Mouse (Mus musculus) liver, embryonic 16.5 days (tissue): ENCODE measurements around the gene Zbtb20. TPM values are rescaled to one million over a fixed set of nuclear protein-coding genes. Genes with fewer than 3 reads are reported as not detected.

ENCODE experiments used
- ATAC-seq: fragments of 200-750 bp; cut with Nextera tagmentation; 2 replicates; pipeline ENCODE4 v1.8.0; 2017; ENCODE audit warnings: low read depth, mild to moderate bottlenecking, moderate number of reproducible peaks, moderate library complexity
- H3K27ac ChIP-seq: fragments of 300-500 bp; sonication (generic); 2 replicates; pipeline ENCODE4 v1.5.1; 2014; ENCODE audit warnings: mild to moderate bottlenecking, low read length
- H3K27me3 ChIP-seq: fragments of 300-500 bp; sonication (generic); 2 replicates; pipeline ENCODE4 v1.6.1; 2014; ENCODE audit warnings: low read depth, low read length, mixed read lengths; ENCODE audit not compliant: control insufficient read depth, insufficient read depth
- H3K36me3 ChIP-seq: fragments of 300-500 bp; sonication (generic); 2 replicates; pipeline ENCODE4 v1.6.1; 2014; ENCODE audit warnings: mild to moderate bottlenecking; ENCODE audit not compliant: control insufficient read depth, insufficient read depth
- H3K4me1 ChIP-seq: fragments of 300-500 bp; sonication (generic); 2 replicates; pipeline ENCODE4 v1.6.1; 2014; ENCODE audit warnings: low read depth, low read length, mixed read lengths; ENCODE audit not compliant: control insufficient read depth
- H3K4me2 ChIP-seq: fragments of 300-500 bp; sonication (generic); 2 replicates; pipeline ENCODE4 v1.6.1; 2014; ENCODE audit warnings: low read depth, low read length, mixed read lengths
- H3K4me3 ChIP-seq: fragments of 300-500 bp; sonication (generic); 2 replicates; pipeline ENCODE4 v1.5.1; 2014; ENCODE audit warnings: low read depth, mild to moderate bottlenecking, low read length
- H3K9ac ChIP-seq: fragments of 300-500 bp; sonication (generic); 2 replicates; pipeline ENCODE4 v1.6.1; 2014; ENCODE audit warnings: low read depth, low read length
- H3K9me3 ChIP-seq: fragments of 300-500 bp; sonication (generic); replicated peaks from 2 replicates; pipeline ENCODE4 v1.6.1; 2016; ENCODE audit warnings: low read length; ENCODE audit not compliant: control insufficient read depth
- WGBS: fragments of 180-500 bp; shearing (Covaris S2); extraction: QIAGEN DNeasy Blood & Tissue Kit; methylation state at CpG from one replicate; pipeline ENCODE4 v1.1.7; 2014; ENCODE audit not compliant: insufficient replicate concordance; 5-methylcytosine and 5-hydroxymethylcytosine counted together
- polyA plus RNA-seq: library from polyadenylated mRNA; unstranded; fragments of >200 nt; fragmentation: Nextera tagmentation; extraction: Ambion mirVana; gene quantifications from 2 replicates; pipeline ENCODE4 v1.2.1, GENCODE M21; 2015

The Zbtb20 gene
- polyA plus RNA-seq, 1 experiment from 2014 or later = 5.7 TPM

DNA sequence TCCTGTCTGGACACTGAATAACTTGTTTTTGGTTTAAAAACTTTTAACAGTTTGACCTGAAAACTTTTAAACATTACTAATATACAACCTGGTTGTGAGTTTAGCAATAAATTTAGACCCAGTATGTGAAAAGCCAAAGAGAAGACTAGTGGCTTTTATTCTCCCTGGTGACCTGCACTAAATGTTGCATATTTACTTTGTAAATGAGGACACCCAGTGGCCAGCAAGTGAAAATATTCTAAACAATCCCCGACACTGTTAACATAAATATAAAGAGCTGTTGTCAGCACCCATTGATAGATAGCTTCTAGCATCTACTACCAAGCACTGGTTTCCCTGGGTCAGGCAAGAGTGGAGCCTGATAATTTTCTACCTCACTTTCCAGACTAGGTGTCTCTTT is 717.1 kb downstream of the Zbtb20 start:
- Histone ChIP-seq H3K9ac (no peak overlapping the region), H3K4me2 (no peak overlapping the region), H3K4me1 (no peaks in the 10 kb centered on the region), H3K4me3 (no peak overlapping the region), H3K36me3 (no peaks in the 10 kb centered on the region), H3K27ac (no peak overlapping the region), H3K27me3 (no peaks in the 10 kb centered on the region), H3K9me3 (no peaks in the 10 kb centered on the region)
- WGBS = 18% methylated on average over 1 of the region's 1 CpGs
- no peak for ATAC-seq

DNA sequence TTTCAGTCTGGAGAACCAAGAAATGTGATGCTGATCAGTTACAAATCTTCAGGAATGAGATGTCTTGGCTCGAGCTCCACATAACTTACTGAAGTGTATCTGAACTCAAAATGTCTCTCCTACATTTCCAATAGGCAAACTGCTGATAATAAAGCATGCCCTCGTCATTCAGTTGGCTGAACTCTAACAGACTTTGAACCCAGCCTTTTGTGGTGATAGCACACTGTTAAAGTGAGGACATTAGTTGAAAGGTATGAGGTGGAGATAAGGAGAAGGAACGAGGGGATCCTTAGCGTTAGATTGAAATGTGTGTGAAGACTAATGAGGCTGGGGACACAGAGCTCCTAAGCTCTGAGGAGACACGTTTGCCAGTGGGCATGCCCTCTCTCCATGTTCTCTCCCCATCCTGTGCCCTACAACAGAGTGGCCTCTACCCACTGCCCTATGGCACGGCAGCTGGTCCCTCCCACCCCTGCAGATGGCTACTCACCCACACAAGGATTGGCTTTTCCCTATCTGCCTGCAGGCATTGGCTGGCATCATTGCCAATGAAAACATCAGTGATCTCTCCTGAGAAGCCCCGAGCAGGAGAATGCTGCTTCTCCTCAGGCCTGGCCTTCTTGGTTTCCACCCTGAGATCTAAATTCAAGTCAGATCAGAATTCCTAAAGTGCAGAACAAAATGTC is 721.8 kb downstream of the Zbtb20 start:
- 58% methylated on average over 7 of the region's 7 CpGs for WGBS
- Histone ChIP-seq H3K4me3 (no peak overlapping the region), H3K27ac (no peak overlapping the region), H3K36me3 (no peaks in the 10 kb centered on the region), H3K9ac (no peak overlapping the region), H3K4me2 (no peak overlapping the region), H3K27me3 (no peaks in the 10 kb centered on the region), H3K9me3 (no peaks in the 10 kb centered on the region), H3K4me1 (no peaks in the 10 kb centered on the region)
- ATAC-seq = no peak

DNA sequence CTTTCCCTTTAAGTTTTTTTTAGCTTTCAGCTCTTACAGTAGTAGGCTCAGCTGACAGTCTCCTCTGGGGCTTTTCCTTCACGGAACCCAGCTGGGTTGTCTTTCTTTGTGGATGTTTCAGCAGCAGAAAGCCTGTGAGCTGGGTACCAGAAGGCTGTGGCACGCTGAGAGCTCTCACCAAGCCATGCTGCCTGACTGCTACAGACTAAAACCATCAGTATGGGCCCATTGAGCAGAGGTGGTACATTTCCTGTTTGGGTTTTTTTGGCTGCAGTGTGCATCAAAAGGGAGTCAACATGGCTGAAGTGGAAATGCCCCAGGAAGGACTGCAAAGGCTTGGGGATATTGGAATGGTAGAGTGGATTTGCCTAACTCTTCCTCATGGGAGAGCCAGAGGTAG is 724.0 kb downstream of the Zbtb20 start:
- H3K9ac ChIP-seq = no peak overlapping the region
- no peak overlapping the region for H3K4me2 ChIP-seq
- no peaks in the 10 kb centered on the region for H3K4me1 ChIP-seq
- no peaks in the 10 kb centered on the region for H3K9me3 ChIP-seq
- H3K27ac ChIP-seq = no peak overlapping the region
- 47% methylated on average over 2 of the region's 2 CpGs for WGBS
- H3K27me3 ChIP-seq = no peaks in the 10 kb centered on the region
- no peaks in the 10 kb centered on the region for H3K36me3 ChIP-seq
- H3K4me3 ChIP-seq = no peak overlapping the region
- no peak for ATAC-seq

DNA sequence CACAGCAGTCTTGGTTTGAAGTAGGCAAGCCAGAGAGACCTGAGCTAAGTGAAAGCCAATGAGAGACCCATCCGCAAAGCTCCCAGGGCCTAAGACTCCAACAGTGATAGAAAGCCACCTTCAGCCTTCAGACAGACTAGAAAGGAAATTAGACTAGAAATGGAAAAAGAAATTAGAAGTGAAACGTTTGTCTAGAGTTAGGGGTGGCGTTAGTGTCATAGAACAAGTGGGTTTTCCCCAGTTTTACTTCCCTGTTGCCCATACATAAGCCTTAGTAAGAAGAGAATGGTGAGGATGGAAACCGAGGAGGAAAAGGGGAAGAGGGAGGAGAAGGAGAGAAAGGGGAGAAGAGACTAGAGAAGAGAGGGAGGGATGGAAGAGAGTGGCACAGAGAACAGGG is 726.9 kb downstream of the Zbtb20 start:
- 49% methylated on average over 4 of the region's 4 CpGs for WGBS
- H3K4me3 ChIP-seq = no peak overlapping the region
- H3K27me3 ChIP-seq = no peaks in the 10 kb centered on the region
- H3K4me2 ChIP-seq = no peak overlapping the region
- no peak overlapping the region for H3K27ac ChIP-seq
- no peak overlapping the region for H3K9ac ChIP-seq
- H3K4me1 ChIP-seq = no peaks in the 10 kb centered on the region
- H3K36me3 ChIP-seq = no peaks in the 10 kb centered on the region
- no peak for ATAC-seq
- H3K9me3 ChIP-seq = no peaks in the 10 kb centered on the region

DNA sequence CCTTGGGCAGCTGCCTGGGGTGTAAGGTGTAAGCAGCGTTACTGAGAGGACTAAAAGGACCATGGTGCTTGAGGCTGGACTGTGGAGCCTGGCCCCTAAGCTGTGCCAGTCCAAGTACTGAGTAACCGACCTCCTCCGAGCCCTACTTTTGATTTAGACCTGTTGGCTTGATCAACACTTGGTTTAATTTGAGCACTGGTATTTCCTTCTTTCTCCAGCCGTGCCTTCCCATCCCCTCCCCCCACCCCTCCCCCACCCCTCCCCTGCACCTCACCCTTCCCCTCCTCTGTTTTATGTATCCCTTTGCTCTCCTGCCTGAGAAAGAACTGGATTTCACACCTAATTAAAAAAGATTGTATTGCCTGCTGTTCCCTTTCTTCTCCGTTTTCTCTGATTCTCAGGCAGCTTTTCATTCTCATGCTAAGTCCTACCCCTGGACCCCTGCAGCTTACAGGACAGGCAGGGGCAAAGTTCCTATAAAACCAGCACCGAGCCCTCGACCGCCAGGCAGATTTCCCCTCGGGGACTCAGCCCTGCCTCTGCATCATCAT is 728.0 kb downstream of the Zbtb20 start:
- no peaks in the 10 kb centered on the region for H3K9me3 ChIP-seq
- H3K4me1 ChIP-seq = no peaks in the 10 kb centered on the region
- no peak overlapping the region for H3K27ac ChIP-seq
- no peak for ATAC-seq
- H3K9ac ChIP-seq = no peak overlapping the region
- H3K27me3 ChIP-seq = no peaks in the 10 kb centered on the region
- 39% methylated on average over 9 of the region's 9 CpGs for WGBS
- no peak overlapping the region for H3K4me3 ChIP-seq
- H3K36me3 ChIP-seq = no peaks in the 10 kb centered on the region
- no peak overlapping the region for H3K4me2 ChIP-seq

DNA sequence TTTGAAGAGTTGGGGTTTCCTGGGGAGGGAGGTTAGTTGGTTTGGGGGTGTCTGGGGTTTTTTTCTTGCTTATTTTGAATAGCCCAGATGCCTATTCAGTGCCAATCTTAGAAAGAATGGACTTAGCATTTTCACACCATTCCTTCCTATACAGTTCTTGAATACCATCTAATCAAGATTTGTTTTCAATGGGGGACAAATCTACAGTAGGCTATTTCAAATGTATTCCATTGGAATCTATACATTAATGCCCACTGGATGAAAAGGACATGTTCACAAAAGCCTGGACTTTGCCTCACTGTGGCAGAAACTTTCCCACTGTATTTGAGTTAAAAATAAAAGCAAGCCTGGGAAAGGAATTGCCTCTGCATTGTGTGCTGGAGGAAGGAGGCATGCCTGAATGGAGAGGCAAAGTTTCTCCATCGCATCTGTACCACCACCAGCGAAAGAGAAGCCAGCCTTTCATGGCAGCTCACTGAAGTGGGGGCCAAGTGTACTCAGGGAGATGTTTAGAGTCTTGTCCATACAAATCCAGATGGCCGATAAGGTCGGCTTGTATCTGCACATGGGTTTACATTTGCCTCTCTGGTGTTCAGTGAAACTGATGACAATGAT is 728.8 kb downstream of the Zbtb20 start:
- ATAC-seq = no peak
- Histone ChIP-seq H3K9ac (no peak overlapping the region), H3K36me3 (no peaks in the 10 kb centered on the region), H3K4me3 (no peak overlapping the region), H3K4me2 (no peak overlapping the region), H3K9me3 (no peaks in the 10 kb centered on the region), H3K27me3 (no peaks in the 10 kb centered on the region), H3K27ac (no peak overlapping the region), H3K4me1 (no peaks in the 10 kb centered on the region)
- 63% methylated on average over 4 of the region's 4 CpGs for WGBS

DNA sequence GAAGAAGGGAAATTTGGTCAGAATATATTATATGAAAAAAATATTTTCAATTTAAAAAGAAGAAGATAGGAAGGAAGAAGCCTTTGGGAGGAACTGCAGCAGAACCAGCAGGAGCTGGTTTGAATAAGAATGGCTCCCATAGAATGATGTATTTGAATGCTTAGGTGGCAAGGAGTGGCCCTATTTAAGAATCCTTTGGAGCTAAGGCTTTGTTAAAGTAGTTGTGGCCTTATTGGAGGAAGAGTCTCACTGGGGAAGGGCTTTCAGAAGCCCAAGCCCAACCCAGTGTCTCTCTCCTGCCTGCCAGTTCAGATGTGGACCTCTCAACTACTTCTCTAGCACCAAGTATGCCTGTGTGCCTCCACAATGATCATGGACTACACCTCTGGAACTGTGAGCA is 731.4 kb downstream of the Zbtb20 start:
- Histone ChIP-seq H3K36me3 (no peaks in the 10 kb centered on the region), H3K9me3 (no peaks in the 10 kb centered on the region), H3K4me1 (no peaks in the 10 kb centered on the region), H3K27me3 (no peaks in the 10 kb centered on the region), H3K9ac (no peak overlapping the region), H3K4me3 (no peak overlapping the region), H3K27ac (no peak overlapping the region), H3K4me2 (no peak overlapping the region)
- ATAC-seq = no peak

DNA sequence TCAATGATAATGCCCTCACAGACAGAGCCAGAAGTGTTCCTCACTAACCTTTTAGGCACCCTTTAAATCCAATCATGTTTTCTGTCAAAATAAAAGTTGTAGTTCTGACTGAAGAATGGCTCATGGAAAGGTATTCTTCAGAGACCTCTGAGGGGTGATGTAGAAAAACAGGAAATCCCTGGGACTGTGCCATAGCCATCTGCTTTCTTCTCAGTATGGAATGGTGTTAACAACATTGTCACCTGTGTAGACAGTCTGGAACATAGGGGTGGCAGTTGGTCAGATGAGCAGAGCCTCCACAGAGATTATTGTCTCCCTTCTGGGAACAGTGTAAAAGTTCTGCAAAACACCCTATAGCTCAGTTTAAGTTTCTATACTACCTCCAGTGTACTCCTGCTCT is 732.4 kb downstream of the Zbtb20 start:
- Histone ChIP-seq H3K4me2 (no peak overlapping the region), H3K27ac (no peak overlapping the region), H3K9ac (no peak overlapping the region), H3K36me3 (no peaks in the 10 kb centered on the region), H3K27me3 (no peaks in the 10 kb centered on the region), H3K9me3 (no peaks in the 10 kb centered on the region), H3K4me3 (no peak overlapping the region), H3K4me1 (no peaks in the 10 kb centered on the region)
- no peak for ATAC-seq

DNA sequence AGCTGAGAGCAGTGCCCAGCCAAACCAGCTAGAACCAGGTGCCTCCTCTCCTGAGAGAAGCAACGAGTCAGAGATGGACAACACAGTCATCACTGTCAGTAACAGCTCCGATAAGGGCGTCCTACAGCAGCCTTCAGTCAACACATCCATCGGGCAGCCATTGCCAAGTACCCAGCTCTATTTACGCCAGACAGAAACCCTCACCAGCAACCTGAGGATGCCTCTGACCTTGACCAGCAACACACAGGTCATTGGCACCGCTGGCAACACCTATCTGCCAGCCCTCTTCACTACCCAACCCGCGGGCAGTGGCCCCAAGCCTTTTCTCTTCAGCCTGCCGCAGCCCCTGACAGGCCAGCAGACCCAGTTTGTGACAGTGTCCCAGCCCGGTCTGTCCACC is 734.7 kb downstream of the Zbtb20 start:
- H3K27me3 ChIP-seq = no peaks in the 10 kb centered on the region
- no peaks in the 10 kb centered on the region for H3K9me3 ChIP-seq
- no peak for ATAC-seq
- H3K9ac ChIP-seq = no peak overlapping the region
- no peaks in the 10 kb centered on the region for H3K4me1 ChIP-seq
- 66% methylated on average over 10 of the region's 10 CpGs for WGBS
- no peaks in the 10 kb centered on the region for H3K36me3 ChIP-seq
- H3K4me3 ChIP-seq = no peak overlapping the region
- no peak overlapping the region for H3K4me2 ChIP-seq
- no peak overlapping the region for H3K27ac ChIP-seq
